Mouse (Mus musculus): ENCODE results near the gene Hoxb8.

DNA sequence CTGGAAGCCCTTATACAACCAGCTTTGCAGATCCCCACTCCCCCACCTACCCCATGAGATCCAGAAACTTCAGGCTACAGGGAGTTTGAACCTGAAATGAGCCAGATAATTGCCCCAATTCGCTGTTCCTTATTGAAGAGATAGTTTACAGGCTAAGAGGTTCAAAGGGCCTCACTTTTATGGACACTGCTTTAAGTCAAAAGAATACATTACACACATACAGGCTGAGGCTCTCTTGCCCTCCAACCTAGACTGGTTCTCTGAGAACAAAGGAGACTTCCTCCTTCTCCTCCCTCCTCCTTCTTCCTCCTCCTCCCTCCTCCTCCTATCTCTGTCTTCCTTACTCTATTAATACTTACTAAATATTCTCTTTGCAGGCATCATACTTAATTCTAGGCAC lies 22.2 kb upstream of the Hoxb8 start:
- TF ChIP-seq CTCF (conservative IDR thresholded peaks at IDR 0.05; ENCODE audit: low read length) (no peak), POU5F1 (IDR thresholded peaks at IDR 0.05; ENCODE audit: borderline replicate concordance, low read length) (no peak), NANOG (IDR thresholded peaks at IDR 0.05; ENCODE audit: borderline replicate concordance, low read length) (no peak)
